Mouse (Mus musculus): Measurements from ENCODE around the gene Trim37.
A peak's percentile ranks its signal among the peaks of the same experiment; 100 is the strongest.

The Trim37 gene

DNA sequence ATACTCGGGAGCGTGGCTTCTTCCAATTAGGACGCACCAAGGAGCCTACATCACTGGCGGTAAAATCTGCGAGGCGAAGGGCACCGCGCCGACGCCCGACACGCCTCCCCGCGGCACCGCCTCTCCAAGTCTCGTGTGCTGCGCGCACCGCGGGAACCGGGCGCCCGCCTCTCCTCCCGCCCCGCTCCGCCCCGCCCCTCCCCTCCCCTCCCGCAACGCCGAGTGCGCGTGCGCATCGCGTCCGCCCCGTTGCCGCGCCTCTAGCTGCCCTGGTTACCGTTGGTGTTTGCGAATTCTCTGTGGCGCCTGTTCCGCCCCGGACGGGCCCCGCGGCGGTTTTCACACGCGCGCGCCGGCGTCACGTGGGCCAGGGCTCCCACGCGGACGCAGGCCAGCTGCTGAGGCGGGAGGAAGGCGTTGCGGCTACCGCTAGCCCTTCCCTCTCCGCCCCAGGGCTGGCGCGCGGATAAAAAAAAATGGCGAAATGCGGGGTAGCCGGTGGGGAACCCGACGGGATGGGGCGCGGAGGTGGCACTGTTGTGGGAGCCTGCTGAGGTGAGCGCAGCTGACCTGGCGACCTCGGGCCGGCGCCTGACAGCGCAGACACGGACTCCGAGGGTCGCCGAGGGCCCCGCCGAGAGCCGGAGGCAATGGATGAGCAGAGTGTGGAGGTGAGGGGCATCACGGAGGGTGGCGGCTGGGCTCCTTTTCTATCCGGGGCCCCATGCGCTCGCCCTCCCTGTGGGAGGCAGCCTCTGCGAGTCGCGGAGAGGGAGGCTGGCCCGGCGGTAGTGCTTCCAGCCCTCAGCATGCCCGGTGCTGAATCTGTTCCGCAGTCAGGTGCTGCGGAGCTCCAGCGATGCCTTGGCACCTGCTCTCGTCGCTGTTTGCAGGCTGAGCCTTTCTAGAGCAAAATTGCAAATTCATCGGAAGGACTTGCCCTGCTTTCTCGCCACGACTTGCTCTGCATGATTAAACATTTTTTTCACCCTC is at the start of gene Trim37:
Trim37 (plus strand) TSS at position 254 of the 993 bp plus-strand sequence.
- DNase-seq (ENCODE audit: low spot score), result peak; percentile 87

DNA sequence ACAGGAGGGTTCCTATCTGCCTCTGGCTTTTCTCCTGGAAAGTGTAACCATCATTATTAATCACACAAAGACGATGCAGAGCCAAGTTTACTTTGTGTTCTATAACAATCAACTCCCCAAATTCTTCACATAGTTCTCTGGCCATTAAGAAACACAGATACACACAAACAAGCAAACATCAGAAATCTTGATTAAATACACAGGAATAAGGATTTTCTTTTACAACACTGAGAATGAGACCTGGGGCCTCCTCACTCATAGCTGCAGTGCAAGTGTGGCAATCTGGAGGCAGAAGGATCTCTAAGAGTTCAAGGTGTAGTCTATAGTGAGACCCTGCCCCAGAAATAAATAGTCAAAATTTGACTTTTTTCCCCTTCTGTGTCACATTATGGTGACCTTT is 43.2 kb upstream of the Trim37 start:
- no peak for DNase-seq (ENCODE audit: low spot score)

GRCm38 (mm10) chr11:87085461-87085860 is 41.4 kb upstream of the Trim37 start:
- DNase-seq (ENCODE audit: low spot score), result no peak

GRCm38 (mm10) chr11:87086290-87086984 is 40.4 kb upstream of the Trim37 start, which contains the start of gene Smg8:
TSS of gene Smg8 (minus strand) at chr11:87086774.
- peak; percentile 81 for DNase-seq (ENCODE audit: low spot score)

DNA sequence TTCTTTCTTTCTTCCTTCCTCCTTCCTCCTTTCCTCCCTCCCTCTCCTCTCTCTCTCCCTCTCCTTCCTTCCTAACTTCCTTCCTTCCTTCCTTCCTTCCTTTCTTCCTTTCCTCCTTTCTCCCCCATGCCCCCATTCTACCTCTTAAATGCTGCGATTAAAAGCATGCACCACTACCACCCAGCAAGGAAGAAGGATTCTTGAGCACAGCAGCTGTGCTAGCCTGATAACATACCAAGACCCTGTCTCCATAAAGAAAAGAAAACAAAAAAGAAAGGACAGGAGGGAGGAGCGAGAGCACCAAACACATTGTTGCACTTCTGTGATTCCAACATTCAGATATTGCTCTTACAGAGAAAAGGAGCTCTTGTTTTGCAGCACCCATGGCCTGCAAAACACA is 39.7 kb upstream of the Trim37 start:
- DNase-seq (ENCODE audit: low spot score), result no peak

DNA sequence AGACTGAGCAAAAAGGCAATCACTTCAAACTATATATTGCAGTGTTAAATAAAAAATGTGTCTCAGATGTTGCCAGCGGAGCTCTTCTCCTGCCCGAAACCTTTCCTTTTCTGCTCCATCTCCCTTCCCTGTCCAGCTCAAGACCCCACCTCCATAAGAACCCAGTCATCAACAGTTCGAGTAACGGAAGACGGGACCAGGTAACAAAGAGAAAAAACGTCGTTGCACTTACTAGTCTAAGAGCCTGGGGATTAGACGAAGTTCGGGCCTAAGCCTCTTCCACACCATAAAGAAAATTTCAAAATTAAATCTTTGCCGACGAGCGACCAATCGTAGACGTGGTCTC is 18.5 kb upstream of the Trim37 start, which contains the start of gene Prr11:
Prr11 (minus strand) TSS at position 300 of the 346 bp plus-strand sequence.
- DNase-seq (ENCODE audit: low spot score), result no peak

DNA sequence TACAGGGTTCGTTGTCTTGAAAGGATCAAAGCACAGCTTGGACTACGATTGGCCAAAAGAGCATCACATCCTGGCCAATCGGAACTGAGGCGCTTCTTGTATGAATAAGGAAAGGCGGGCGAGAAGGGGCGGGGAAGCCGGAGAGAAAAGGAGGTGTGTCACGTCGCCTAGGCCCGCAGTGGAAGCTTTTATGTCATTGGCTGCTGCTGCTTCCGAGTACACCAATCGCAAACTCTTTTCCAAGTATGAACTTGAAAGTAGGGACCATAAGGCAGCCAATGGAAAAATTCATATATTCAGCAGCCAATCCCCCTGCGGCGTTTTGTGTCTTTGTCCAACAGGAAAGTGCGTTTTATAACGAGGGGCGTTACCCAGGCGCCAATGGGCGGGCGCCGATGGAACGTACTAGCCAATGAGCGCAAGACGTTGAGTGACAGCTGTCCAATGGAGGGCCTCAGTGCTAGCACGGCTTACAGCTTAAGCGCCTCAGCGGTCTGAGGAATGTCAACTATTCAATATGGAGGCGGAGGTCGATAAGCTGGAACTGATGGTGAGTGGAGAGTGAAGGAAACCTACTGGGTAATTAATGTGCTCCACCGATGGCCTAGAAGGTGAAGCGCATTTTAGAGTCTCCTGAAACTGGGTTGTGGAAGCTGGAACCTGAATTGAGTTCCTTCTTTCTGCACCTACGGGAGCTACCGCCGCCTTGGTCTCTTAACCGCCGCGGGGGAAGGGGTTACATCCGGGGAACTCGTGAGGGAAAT is 17.9 kb upstream of the Trim37 start, which contains the start of gene Ska2:
Ska2 (plus strand) TSS at position 480 of the 764 bp plus-strand sequence.
- peak; percentile 98 for DNase-seq (ENCODE audit: low spot score)

DNA sequence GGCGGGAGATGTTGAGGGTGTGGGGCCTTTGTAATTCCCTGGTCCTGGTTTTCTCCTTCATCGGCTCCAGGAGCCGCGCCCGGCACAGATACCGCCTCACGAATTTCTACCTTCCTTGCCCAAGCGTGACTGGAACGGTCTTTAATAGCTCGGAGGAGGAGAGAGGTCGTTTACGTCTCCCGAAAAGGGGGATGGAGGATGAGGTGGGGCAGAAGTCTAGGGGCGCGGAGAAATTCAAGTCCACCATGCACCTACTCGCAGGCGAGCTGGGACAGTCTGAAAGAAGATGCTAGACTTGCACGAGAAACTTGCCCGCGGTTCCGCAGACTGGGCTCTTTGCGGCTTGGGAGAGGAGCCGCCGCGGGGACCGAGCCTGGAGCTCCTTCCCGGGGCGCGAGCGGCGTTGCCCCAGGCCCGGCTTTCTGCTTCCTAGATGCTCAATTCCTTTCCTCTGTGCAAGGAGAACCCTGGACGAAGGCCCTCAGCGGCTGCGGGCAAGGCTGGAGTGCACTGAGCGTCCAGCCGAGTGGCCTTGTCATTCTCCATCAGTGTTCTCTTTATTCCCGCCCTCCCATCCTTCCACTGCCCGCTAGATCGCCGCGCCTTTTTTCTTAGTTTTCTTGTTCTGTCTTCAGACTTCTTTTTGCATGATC is 17.2 kb upstream of the Trim37 start:
- no peak for DNase-seq (ENCODE audit: low spot score)

GRCm38 (mm10) chr11:87110172-87110909 is 16.5 kb upstream of the Trim37 start:
- DNase-seq (ENCODE audit: low spot score), result no peak

DNA sequence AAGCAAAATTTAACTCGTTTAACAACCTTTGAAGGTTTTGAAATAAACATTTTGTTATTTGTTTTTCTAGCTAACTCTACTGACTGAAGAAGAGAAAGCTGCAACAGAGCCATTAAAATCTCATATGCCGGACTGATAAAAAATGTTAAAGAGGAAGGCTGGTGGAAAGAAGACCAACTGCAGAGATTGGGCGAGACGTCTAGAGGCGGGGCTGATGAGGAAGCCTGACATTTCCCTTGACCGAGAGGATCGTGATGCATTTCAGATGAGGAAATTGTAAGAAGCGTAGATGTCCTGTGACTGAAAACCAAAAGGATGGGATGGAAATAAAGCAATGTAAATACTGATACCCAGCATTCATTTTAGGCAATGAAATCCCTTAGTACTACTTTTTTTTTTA is 5.0 kb upstream of the Trim37 start:
- DNase-seq (ENCODE audit: low spot score), result no peak

GRCm38 (mm10) chr11:87125562-87125961 is 1.3 kb upstream of the Trim37 start:
- no peak for DNase-seq (ENCODE audit: low spot score)

- DNase-seq (ENCODE audit: low spot score), result no peak
Observed at GRCm38 (mm10) chr11:87126281-87126823, 525 bp upstream of the Trim37 start.

DNA sequence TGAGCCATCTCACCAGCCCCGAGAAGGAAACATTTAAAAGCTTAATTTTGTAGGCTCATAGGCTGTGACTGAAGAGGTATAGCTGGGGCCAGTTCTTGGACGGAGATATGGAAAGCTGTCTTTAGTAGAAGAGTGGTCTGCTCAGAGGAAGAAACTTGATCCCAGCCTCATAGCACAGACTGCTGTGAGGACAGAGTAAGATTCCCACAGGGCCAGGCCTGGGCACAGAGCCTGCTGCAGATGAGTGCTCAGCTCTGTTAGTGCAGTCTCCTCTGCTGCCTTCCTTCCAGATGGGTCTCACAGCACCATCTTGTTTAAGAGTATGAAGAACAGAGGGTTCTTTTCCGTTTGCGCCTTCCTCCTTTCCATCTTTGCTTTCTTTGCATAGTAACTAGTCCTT is 9.4 kb downstream of the Trim37 start:
- DNase-seq (ENCODE audit: low spot score), result peak; percentile 12

DNA sequence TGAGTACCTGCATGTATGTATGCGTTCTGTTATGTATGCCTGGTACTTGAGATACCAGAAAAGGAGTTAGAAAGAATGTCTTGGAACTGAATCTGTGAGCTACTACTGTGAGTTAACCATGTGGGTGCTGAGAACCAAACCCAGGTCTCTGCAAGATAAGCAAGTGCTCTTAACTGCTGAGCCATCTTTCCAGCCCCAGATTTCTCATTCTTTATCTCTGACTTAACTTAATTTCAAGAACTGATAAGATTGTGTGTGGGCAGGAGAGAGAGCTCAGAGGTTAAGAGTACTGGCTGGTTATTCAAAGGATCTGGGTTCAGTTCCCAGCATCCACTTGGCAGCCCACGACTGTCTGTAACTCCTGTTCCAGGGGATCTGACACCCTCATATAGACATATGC is 31.1 kb downstream of the Trim37 start:
- DNase-seq (ENCODE audit: low spot score), result no peak

GRCm38 (mm10) chr11:87162687-87163086 is 35.8 kb downstream of the Trim37 start:
- DNase-seq (ENCODE audit: low spot score), result no peak

DNA sequence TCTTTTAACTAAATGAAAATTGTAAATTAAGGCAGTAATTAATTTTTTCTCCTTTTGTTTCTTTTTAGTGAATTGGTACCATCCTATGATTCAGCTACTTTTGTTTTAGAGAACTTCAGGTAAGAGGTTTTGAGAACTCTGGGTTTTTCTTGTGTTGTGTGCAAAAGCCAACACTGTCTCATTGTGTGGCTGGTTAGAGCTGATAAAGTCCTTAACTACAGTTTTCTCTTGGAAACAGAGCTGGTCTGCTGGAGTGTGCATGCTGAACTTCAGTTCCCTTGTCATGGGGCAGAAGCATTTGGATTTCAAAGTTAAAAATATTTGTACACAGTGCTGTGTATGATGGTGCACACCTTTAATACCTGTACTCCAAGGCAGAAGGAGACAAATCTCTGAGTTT is 36.9 kb downstream of the Trim37 start:
- DNase-seq (ENCODE audit: low spot score), result no peak

- no peak for DNase-seq (ENCODE audit: low spot score)
Observed at GRCm38 (mm10) chr11:87173625-87174024, 46.7 kb downstream of the Trim37 start.

DNA sequence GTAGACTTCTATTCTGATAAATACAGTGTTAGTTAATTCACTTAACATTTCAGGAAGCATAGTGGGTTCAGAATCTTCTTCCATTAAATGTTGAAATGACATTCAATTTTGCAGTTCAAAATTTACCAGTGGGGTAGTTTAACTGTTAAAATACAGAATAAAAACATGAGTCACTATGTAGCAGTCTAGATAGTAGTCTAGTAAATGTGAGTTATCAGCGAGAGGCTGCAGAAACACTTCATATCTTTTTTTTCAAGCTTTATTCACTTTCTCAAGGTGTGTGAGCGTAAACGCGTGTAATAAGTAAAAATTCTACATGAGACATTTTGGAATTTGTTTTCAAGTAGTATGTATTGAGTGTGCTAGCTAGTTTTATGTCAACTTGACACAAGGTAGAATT is 48.2 kb downstream of the Trim37 start:
- no peak for DNase-seq (ENCODE audit: low spot score)

GRCm38 (mm10) chr11:87212313-87212712 is 85.4 kb downstream of the Trim37 start:
- DNase-seq (ENCODE audit: low spot score), result no peak

GRCm38 (mm10) chr11:87222686-87223085 is 95.8 kb downstream of the Trim37 start:
- DNase-seq (ENCODE audit: low spot score), result no peak

DNA sequence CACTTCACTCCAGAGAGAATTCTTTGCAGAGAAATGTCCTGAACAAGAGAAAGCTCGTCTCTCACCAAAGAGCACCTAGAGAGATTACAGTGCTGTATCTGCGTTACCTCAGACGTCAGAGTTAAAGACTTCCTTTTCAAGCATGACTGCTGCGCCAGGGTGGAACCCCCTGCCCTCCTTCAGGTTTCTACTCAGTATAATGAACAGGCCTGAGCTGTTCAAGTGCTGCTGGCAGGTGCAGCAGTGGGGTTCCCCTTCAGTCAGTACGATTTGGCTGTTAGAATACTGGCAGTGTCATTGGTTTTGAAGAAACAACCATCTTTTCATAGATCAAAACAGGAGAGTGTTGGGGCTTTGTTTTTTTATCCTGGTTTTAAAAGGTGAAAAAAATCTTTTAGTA is 100.2 kb downstream of the Trim37 start:
- no peak for DNase-seq (ENCODE audit: low spot score)
